Mouse (Mus musculus) bone marrow, adult 2 months (tissue): Measurements from ENCODE around the gene Cep152.

Experiments used
- CTCF ChIP-seq: fragments of 200-500 bp; IDR thresholded peaks from 2 replicates; pipeline ENCODE4 v1.5.1; 2011; ENCODE audit warnings: low read length, control low read depth; ENCODE audit not compliant: control insufficient read depth, insufficient read depth
- POLR2A ChIP-seq: fragments of 200-500 bp; IDR thresholded peaks from 2 replicates; pipeline ENCODE4 v1.6.1; 2011; ENCODE audit warnings: low read depth, mild to moderate bottlenecking, control low read depth, low read length, borderline replicate concordance; ENCODE audit not compliant: control insufficient read depth

- TF ChIP-seq CTCF (no peak), POLR2A (no peak)
Observed at GRCm38 (mm10) chr2:125606220-125606845, 18.6 kb downstream of the Cep152 start.
